Comparison of ENCODE assay signal across 20 mouse cellular contexts in genomic region chr8:123441788-123442187, GRCm38 (mm10). TPM values are rescaled to one million over a fixed set of nuclear protein-coding genes. Genes with fewer than 3 reads are reported as not detected.
"Had no signal": no experiment of that assay in that cellular context is flagged by ENCODE, and none has a peak within 500 bp of the region (broad histone marks: within the 10 kb centered on the region; RNA-seq: fewer than 3 reads in every experiment).

No protein-coding gene starts in this region.

- H3K9me3 ChIP-seq: lung, embryonic 15.5 days; midbrain, embryonic 13.5 days; midbrain, embryonic 15.5 days; neural tube, embryonic 12.5 days; stomach, embryonic 15.5 days had no signal

- H3K36me3 ChIP-seq: lung, embryonic 15.5 days; midbrain, embryonic 13.5 days; midbrain, embryonic 15.5 days; neural tube, embryonic 12.5 days; stomach, embryonic 15.5 days had no signal

- DNase-seq: liver, postnatal 0 days; lung, adult 2 months; lung, postnatal 14 days; lung, postnatal 36 days; right cerebral cortex, postnatal 14 days; thymus, adult 2 months; thymus, postnatal 25 days; thymus, postnatal 4 days had no signal

- H3K4me3 ChIP-seq: lung, embryonic 15.5 days; midbrain, embryonic 15.5 days; neural tube, embryonic 12.5 days; stomach, embryonic 15.5 days had no signal

- ATAC-seq: liver, postnatal 0 days; lung, postnatal 0 days had no signal

- H3K27me3 ChIP-seq: lung, embryonic 15.5 days; midbrain, embryonic 13.5 days; midbrain, embryonic 15.5 days; neural tube, embryonic 12.5 days; stomach, embryonic 15.5 days had no signal

RNA-seq across cellular contexts. Expression of gene Tubb3, which starts 30.6 kb away (rescaled TPM):
- total RNA-seq: neutrophil, adult 5-6 weeks had no signal
- polyA plus RNA-seq: macrophage had no signal

RNA-seq across cellular contexts. Expression of gene Mc1r, which starts 34.9 kb away (rescaled TPM):
- total RNA-seq: monocyte, adult 5-6 weeks; neutrophil, adult 5-6 weeks had no signal
- polyA plus RNA-seq: liver, postnatal 0 days; lung, adult 2 months; lung, embryonic 15.5 days; lung, postnatal 0 days; macrophage; spleen, adult 2 months; stomach, embryonic 15.5 days; stomach, postnatal 0 days; urinary bladder, adult 2 months had no signal
